Mouse (Mus musculus) erythroid progenitor cell, adult 5-6 weeks (primary cell): ENCODE measurements around the gene Bcl11a. TPM values are rescaled to one million over a fixed set of nuclear protein-coding genes. Genes with fewer than 3 reads are reported as not detected.

Experiments
- ATAC-seq: replicated peaks from 2 replicates; pipeline ENCODE4 v1.8.0; 2016; ENCODE audit warnings: moderate number of reproducible peaks, mild to moderate bottlenecking, moderate TSS enrichment, inconsistent platforms; ENCODE audit not compliant: poor library complexity, low FRiP score, severe bottlenecking
- total RNA-seq, 2 experiments: library from RNA; stranded (forward) in 1 of 2; stranded (reverse) in 1 of 2; fragments of 150-400 nt in 1 of 2; fragments of 186-747, 209-891 nt in 1 of 2; gene quantifications; 2 replicates each; pipeline versions ENCODE4 v1.2.3 to v1.2.4; 2015 to 2017; ENCODE audit warnings: low replicate concordance in 2 of 2

The Bcl11a gene
- total RNA-seq, 2 experiments from 2014 or later = 12.9 to 23.5 TPM

GRCm38 (mm10) chr11:24098069-24098468, 20.2 kb downstream of the Bcl11a start:
- ATAC-seq = no peak

- no peak for ATAC-seq
These were observed 20.8 kb downstream of the Bcl11a start for GRCm38 (mm10) chr11:24098662-24099061.

- ATAC-seq = no peak
These were observed 21.4 kb downstream of the Bcl11a start for GRCm38 (mm10) chr11:24099215-24099614.

- ATAC-seq = no peak
These were observed 22.0 kb downstream of the Bcl11a start for GRCm38 (mm10) chr11:24099886-24100293.

- ATAC-seq = peak; percentile 71
These were observed 22.7 kb downstream of the Bcl11a start for GRCm38 (mm10) chr11:24100449-24101070.

GRCm38 (mm10) chr11:24101625-24102024, 23.8 kb downstream of the Bcl11a start:
- ATAC-seq = peak; percentile 48

GRCm38 (mm10) chr11:24102372-24102771, 24.5 kb downstream of the Bcl11a start:
- ATAC-seq = 0 out of 2 replicates have a peak, but pooled peaks have one; percentile 12

- ATAC-seq = 0 out of 2 replicates have a peak, but pooled peaks have one; percentile 15
These were observed 25.4 kb downstream of the Bcl11a start for GRCm38 (mm10) chr11:24103128-24103742.

GRCm38 (mm10) chr11:24107414-24107813, 29.6 kb downstream of the Bcl11a start:
- ATAC-seq = no peak

- no peak for ATAC-seq
These were observed 31.1 kb downstream of the Bcl11a start for GRCm38 (mm10) chr11:24108974-24109373.

GRCm38 (mm10) chr11:24109388-24109787, 31.5 kb downstream of the Bcl11a start:
- no peak for ATAC-seq

- ATAC-seq = no peak
These were observed 32.3 kb downstream of the Bcl11a start for GRCm38 (mm10) chr11:24110113-24110512.

- no peak for ATAC-seq
These were observed 33.9 kb downstream of the Bcl11a start for GRCm38 (mm10) chr11:24111720-24112119.

GRCm38 (mm10) chr11:24115017-24115752, 37.3 kb downstream of the Bcl11a start:
- peak; percentile 35; the same call in 1 of the 2 replicates for ATAC-seq

- no peak for ATAC-seq
These were observed 38.2 kb downstream of the Bcl11a start for GRCm38 (mm10) chr11:24116041-24116440.

- ATAC-seq = no peak
These were observed 38.9 kb downstream of the Bcl11a start for GRCm38 (mm10) chr11:24116582-24117318.

- no peak for ATAC-seq
These were observed 43.3 kb downstream of the Bcl11a start for GRCm38 (mm10) chr11:24121136-24121535.

- ATAC-seq = no peak
These were observed 45.0 kb downstream of the Bcl11a start for GRCm38 (mm10) chr11:24122899-24123298.

GRCm38 (mm10) chr11:24123991-24124390, 46.1 kb downstream of the Bcl11a start:
- ATAC-seq = no peak

GRCm38 (mm10) chr11:24125098-24125497, 47.2 kb downstream of the Bcl11a start:
- no peak for ATAC-seq
